Mouse (Mus musculus): ENCODE results near the gene B3gnt2. TPM values are rescaled to one million over a fixed set of nuclear protein-coding genes. Genes with fewer than 3 reads are reported as not detected.
A peak's percentile ranks its signal among the peaks of the same experiment; 100 is the strongest.
"Not testable (repeated sequence)": the region's sequence is repeated elsewhere in the genome, so short reads cannot be mapped to it uniquely, and the experiment has no call there.

Gene B3gnt2
- total RNA-seq, 4 experiments from 2014 or later = 55.0 to 101 (median 68.4) TPM

- no peak for DNase-seq
Measured at GRCm38 (mm10) chr11:22765425-22765824, 95.3 kb downstream of the B3gnt2 start.

- DNase-seq = no peak
Measured at GRCm38 (mm10) chr11:22763556-22764295, 97.0 kb downstream of the B3gnt2 start.

DNA sequence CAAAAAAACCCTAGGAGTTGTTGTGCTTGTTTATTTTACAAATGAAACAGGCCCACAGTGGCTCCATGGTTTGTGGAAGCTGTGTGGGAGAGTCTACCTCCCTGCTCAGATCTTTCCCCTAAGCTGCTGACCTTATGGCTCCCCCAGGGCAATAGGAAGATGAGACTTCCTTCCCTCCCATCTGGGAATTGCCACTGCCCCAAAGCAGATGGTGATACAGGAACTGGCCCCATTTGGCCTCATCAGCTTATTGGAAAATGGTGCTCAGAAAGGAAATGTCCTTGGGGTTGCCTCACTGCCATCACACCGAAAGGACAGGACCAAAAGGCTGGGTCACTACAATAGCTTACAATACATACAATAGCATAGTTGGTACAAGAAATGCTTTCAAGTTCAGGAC lies 97.7 kb downstream of the B3gnt2 start:
- no peak for DNase-seq

DNA sequence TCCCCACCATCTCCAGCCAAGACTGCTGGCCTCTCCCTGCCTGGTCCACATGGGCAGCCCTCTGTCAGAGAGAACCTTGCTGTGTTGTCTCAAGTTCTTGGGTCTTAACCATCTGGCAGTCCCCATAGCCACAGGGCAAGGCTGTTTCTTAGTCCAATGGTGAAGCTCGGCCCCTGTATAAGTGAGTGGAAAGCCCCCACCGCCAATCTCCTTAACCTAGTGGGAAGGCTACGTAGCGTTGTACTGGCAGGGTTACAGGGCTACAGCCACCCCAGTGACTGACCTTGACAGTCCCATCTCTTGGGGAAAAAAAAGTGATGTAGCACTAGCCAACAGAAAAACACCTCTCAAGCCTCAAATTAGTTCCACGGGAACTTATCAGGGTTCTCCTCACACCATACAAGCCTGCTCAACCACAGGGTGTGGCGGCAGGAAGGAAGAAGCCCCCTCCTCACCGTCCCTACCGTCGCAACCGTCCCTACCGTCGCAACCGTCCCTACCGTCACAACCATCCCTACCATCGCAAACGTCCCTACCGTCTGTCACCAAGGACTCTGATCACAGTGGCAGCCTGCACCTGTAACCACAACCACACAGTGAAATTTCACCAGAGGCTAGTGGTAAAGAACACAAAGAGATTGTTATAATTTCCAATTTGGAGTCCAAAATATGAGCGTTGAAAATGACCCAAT lies 98.4 kb downstream of the B3gnt2 start:
- no peak for DNase-seq

DNA sequence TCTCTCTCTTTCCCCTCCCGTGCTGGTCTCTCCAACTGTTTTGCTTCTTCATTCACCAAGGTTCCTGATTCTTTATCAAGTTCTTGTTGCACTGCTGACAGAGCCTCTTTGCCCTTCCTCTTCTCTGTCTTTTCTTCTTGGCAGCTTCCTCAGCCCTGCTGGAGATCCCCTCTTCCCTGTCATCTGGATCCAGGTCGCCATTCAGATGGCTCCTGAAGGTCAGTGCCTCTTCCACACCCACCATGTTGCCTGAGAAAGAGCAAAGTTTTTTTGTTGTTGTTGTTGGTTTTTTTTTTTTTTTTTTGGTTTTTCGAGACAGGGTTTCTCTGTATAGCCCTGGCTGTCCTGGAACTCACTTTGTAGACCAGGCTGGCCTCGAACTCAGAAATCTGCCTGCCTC lies 101.0 kb downstream of the B3gnt2 start:
- DNase-seq = no peak

DNA sequence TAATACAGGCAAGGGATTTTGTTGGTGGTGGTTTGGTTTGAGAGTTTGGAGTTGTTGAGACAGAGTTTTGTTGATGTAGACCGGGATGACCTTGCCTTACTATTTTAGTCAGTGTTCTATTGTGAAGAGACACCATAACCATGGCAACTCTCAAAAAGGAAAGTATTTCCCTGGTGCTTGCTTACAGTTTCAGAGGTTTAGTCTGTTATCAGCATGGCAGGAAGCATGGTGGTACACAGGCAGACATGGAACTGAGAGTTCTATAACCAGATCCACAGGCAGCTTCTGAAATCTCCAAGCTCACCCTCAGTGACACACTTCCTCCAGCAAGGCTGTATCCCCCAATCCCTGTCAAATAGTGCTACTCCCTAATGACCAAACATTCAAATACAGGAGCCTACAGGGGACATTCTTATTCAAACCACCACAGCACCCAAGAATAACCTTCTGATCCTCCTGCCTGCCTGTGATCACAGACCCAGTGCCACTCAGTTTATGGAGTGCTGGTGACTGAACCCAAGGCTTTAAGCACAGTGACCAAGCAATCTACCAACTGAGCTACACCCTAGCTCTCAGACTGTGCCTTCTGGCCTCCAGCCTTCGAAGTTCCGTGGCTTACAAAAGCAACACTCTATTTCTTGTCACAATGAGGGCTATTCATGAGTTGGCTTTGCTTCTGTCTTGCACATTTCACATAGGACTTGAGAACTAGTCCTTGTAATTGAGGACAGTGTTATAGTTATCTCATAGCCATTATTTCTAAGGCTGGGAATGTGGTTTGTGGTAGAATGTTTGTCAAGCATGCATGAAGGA lies 104.4 kb downstream of the B3gnt2 start:
- DNase-seq = no peak

- peak; percentile 78 for DNase-seq
Measured at GRCm38 (mm10) chr11:22755180-22755579, 105.6 kb downstream of the B3gnt2 start.

GRCm38 (mm10) chr11:22752596-22752995 lies 108.2 kb downstream of the B3gnt2 start:
- DNase-seq = no peak

GRCm38 (mm10) chr11:22751592-22751991 lies 109.2 kb downstream of the B3gnt2 start:
- DNase-seq = no peak

DNA sequence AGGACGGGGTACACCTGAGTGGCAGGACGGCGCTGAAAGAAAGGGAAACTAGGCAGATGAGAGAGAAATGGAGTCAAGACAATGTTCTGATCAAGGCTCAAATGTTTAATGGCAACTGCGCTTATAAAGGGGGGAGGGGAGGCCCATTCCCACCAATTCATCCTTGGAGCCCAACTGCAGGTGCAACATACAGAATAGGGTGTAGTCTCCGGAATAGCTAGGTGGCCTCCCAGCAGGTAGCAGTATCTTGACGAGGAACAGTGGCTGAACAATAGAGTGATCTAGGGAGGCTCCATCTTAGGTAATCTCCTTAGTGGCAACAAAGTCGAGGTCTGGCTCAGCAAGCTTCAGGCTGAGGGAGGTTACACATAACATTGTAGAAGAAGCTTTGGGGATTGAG lies 113.4 kb downstream of the B3gnt2 start:
- DNase-seq = no peak

GRCm38 (mm10) chr11:22745356-22745755 lies 115.4 kb downstream of the B3gnt2 start:
- DNase-seq = no peak

DNA sequence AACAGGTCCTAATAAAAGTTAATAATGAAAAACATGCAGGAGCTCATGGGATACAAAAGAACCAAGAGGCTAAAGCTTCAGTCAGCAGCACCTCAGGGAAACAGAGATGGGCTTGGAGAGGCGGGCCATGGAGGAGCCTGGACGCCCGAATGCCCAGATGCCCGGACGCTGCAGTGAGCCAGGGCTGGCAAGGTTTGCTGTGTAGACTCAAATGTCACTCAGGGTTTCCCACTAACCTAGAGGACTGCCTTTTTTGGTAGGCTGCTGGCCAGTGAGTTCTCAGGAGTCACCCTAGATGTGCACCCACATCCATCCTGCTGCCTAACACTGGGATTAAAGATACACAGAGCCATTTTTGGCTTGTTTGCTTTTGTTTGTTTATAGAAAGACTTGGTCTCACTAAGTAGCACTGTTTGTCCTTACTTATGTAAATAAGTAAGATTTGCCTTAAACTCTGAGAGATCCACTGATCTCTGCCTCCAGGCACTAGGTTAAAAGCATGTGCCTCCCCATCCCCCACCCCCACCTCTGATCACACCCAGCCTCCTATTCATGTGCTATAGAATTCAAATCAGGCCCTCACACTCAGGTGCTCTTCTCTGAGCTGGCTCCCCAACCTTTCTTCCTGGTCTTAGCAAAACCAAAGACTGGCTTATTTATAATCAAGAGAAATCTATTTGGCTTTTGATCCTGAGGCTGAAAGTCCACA lies 117.0 kb downstream of the B3gnt2 start:
- DNase-seq = no peak

DNA sequence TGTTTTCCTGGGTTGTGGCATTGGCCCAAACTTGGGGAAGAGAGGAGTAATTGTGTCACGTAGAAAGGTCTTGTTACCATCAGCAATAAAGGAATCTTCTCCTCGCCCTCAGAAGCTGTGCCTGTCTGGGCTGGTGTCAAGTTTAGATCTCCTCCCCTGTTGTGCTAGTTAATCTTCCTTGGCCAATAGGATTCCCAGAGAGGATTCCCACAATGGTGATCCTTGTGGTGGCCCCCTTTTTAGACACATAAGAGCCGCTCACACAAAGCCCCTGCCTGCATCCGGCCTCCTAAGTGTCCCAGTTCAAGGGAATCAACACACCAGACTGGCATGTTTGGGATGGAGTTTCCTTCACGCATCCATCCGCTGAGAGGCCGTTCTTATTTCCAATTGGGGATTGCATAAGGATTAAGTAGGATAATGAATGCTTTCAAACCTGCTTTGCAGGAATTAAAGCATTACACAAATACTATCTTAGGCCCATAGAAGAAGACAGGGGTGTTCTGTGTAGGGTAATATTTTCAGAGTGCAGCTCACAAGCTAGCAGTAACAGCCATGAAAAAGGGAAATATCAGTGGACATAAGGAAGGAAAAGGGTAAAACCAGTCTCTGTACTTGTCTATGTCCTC lies 118.6 kb downstream of the B3gnt2 start:
- DNase-seq = no peak

DNA sequence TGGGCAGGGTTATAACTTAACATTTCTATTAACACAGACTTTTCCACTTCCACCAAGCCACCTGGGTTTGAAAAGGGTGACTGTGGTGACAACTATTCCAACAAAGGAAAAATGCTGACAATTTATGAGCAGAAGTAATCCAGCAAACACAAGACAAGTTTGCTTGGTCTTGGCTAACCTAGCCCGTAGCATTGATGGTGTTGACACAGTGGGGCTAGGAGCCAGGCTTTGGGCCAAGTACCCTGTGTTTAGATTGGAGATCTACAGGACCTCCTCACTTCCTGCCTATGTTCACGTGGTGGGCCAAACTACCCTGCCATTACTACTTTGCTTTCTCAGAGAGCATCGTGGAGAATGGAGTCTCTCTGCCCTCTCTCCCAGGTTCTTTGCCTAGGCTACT lies 119.3 kb downstream of the B3gnt2 start:
- no peak for DNase-seq

DNA sequence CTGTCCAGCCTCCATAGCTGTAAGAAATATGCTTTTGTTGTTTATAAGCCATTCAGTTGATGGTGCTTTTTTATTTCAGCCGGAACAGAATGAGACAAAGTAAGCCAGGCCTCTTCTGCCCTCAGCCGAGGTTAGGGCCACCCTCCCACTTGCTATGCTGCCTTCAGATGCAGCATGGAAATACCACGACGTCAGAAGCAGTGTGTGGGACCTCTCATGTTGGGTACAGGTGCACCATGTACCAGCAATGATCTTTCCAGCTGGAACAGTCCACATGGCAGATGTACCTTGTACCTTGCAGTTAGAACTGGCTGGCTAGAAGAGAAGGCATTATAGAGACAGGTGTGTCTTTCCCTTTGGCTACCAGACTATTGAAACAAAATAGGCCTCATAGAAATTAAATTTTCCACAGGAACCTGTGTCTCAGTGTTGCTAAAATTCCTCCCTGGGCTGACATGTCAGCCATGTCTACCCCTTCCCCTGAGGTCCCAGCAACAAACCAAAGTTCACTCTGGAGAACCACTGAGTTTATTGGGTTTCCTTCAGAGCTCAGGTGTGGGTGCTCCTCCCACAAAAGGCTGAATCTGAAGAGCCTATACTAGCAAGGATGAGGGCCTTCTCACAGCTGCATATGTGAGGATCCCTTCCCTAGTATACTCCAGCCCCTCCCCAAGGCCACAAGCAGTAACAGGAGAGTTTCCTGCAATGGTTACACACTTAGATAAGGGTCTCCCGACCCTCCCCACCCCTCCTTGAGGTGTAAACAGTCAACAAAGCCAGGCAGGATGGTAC lies 121.1 kb downstream of the B3gnt2 start:
- no peak for DNase-seq

DNA sequence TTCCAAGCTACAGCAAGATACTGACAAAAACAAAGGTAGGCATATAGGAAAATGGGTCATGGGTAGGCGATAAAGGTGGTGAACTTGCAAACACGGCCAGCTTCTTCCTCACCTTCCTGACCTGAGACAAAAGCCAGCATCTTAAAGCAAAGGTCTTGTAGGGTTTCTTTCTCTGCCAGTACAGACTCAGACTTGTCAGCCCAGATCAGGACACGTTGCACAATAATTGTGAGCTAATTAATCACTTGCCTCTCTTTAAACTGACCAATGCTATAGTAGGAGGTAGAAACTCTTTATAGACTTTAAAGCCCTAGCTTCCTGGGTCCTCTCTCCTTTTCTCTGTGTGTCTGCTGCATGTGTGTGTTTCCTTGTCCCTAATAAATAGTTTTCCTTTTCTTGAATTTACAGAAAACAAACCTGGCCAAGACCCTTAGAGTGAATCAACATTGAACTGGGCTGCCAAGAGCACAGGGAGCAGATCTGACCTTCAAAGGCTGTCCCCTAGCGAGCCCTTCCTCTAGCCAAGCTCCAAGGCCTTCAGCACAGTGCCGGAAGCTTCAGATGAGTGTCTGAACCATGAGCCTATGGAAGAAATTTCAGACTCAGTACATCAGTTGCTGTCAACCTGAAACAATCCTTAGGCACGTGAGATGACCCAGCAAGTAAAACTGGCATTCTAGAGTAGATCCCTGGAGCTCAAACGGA lies 124.1 kb downstream of the B3gnt2 start:
- peak; percentile 62 for DNase-seq

DNA sequence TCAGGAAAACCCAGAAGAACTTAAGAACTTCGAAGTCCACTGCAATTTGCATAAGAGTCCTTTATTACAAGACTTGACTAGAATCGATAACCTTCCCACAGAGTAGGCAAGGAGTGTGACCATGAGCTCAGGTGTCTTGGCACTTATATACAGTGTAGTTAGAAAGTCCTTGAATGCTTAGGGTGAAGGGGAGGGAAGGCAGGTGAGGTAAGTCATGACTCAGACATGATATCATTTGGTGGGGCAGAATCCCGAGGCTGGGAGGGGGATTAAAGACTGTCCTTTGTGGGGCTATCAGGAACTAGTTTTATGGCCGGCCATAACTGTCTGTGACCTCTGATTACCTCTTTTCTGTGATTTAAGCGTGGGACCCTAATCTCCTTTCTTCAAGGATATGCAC lies 125.6 kb downstream of the B3gnt2 start:
- not testable (repeated sequence) for DNase-seq

GRCm38 (mm10) chr11:22733936-22734335 lies 126.8 kb downstream of the B3gnt2 start:
- no peak for DNase-seq

DNA sequence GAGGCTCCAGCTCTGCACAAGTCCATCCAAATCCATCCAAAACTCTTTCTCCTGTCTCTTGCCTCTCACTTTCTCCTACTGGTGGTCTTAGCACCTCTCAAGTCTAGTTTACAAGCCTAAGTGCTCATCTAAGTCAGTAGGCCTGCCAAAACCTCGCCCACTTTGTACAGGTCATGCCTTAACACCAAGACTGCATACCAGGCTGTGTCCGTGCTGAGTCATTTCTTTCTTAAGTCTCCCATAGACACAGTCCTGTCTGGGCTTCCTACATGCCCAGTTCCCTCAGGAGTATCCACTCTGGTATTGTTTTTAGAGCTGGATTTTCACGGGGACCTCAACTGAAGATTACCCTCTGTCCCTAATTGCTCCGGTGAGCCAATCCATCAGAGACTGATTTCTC lies 127.9 kb downstream of the B3gnt2 start:
- no peak for DNase-seq

- peak; percentile 54 for DNase-seq
Measured at GRCm38 (mm10) chr11:22723096-22723495, 137.7 kb downstream of the B3gnt2 start.

DNA sequence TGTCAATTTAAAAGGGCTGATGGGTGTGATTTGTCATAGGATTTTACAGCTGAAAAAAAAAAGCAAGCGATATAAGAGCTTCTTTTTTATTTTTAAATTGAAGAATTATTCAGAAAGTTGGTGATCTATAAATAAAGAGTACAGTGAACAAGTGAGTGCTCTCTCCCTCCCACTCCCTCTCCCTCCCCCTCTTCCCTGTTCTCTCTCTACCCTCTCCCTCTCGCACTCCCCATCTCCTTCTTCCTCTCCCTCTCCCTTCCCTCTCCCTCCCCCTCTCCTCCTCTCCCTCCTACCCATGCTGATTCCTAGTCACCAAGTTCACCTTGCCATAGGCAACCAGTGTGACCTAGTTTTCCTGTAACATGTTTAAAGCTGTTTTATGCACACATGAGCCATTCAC lies 140.7 kb downstream of the B3gnt2 start:
- DNase-seq = no peak
